Mouse (Mus musculus): ENCODE measurements around the gene Arfgap2. TPM values are rescaled to one million over a fixed set of nuclear protein-coding genes. Genes with fewer than 3 reads are reported as not detected.
A peak's percentile ranks its signal among the peaks of the same experiment; 100 is the strongest.

Arfgap2 gene
- total RNA-seq, 2 experiments from 2014 or later, result 53.9 to 59.8 TPM

GRCm38 (mm10) chr2:91258830-91259229 lies 5.9 kb upstream of the Arfgap2 start:
- intact Hi-C loops (cut with DNase I), result no loop called here
- DNase-seq, result no peak

DNA sequence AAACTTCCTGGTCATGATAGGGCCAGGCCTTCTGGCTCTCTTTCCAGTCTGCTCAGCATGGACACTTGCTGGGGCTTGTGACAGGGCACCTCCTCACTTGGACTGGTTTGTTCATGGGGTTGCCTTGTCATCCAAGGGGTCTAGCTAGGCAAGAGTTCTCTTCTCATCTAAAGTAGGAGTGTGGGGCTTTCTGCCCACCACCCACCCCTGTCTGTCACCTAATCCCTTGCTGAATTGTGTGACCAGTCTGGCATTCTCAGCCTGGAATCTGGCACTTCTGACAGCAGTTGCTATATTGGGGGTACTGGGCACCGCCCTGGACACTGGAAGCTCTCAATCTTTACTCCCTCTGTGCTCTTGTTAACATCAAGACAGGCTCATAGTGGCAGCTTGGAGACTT lies 5.3 kb upstream of the Arfgap2 start:
- DNase-seq, result no peak
- intact Hi-C loops (cut with DNase I), result no loop called here

DNA sequence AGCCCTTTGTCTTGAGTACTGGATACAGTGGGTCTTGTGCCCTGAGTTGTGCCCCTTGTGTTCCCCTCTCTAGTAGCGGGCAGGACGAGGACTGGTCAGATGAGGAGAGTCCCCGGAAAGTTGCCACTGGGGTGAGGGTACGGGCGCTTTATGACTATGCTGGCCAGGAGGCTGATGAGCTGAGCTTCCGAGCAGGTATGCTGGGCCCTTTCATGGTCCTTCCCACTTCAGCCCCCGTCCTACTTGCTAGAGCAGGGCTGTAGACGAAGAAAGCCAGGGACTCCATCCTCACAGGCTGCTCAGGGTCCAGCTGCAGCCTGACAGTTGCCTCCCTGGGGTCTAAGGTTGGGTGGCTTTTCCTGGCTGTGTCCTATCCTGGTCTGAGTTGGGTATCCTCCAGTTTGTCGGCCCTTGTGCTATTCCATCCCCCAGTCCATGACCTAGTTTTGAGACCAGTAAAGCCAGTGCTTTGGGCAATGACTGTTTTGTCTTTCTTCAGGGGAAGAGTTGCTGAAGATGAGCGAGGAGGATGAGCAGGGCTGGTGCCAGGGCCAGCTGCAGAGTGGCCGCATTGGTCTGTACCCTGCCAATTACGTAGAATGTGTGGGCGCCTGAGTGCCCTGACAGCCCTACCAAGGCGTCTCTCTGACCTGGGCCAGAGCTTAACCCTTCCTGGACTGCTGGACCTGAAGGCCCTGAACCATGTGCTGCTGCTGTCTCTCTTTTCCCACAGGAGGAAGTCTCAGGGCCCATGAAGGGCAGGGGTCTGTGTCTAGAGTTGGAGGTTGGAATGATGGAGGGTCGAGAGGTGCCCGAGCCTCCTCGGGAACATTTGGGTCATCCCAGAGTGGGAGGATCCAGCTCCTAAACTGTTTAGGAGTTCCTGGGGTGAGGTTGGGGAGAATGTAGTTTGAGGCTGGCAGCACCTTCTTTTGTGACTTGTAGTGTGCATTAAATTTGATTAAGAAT lies 798 bp upstream of the Arfgap2 start:
- no peak for DNase-seq
- intact Hi-C loops (cut with DNase I), result no loop called here

DNA sequence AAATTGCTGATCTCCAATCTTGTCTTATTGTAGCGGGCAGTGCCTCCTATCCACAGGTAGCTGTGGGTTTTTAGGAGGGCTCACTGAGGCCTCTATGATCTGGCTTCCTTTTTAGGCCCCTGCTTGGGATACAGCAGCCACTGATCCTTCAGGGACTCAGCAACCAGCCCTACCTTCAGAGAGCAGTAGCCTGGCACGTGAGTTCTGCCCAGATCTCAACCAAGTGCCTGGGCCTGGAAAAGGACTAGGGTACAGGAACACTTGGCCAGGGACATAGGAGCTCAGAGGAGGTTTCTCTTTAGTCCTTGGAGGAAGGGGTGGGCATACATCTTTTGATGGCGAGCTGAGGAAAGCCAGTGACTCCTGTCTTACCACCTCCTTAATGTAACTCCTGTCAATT lies 3.3 kb downstream of the Arfgap2 start:
- intact Hi-C loops (cut with DNase I), result no loop called here
- DNase-seq, result no peak

DNA sequence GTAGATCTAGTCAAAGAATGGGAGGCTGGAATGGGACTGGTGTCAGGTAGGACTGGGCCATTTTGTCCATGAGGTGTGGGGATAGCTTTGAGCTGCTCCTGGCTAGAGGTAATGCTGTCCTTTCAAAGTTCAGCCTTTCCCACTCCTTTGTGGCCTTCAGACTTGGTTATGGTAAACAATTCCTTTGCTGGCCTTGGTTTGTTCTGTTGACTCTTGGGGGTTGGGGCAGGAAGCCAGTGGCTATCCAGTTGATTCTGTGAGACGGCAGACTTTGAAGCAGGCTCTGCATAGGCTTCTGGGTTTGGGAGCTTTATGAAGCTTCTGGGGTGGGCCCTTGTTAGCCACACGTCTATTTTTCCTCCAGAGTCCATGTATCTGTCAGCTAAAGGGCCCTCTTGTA lies 3.9 kb downstream of the Arfgap2 start:
- DNase-seq, result no peak
- intact Hi-C loops (cut with DNase I), result no loop called here

GRCm38 (mm10) chr2:91269687-91270133 lies 4.9 kb downstream of the Arfgap2 start:
- DNase-seq, result no peak
- intact Hi-C loops (cut with DNase I), result no loop called here

DNA sequence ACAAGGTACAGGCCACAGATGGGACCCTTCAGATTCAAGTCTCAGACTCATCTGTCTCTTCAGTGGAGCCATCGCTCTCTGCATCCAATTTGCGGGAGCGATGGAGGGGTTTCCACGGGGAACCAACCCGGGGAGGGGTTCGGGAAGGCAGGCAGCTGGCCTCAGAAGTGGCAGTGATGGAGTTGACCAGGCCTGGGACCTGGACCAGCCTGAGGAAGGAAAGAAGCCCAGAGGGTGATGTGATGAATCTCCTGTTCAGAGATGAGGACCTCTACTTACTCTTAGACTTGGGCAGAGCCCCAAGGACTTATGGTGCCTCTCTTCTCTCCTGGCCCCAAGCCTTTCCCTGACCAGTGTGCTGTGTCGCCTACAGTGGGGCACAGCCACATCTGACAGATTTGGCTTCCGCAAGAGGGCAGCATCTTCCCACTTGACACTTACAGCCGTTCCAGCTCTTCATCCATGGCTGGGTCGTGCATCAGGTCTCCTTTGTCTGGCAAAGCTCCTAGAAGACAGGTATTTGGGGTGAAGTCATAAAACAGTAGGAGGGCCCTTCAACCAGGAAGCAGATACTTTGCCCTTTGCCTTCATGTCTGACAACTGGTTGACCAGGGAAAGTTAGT lies 14.1 kb downstream of the Arfgap2 start:
- DNase-seq, result peak; percentile 74
- intact Hi-C loops (cut with DNase I), result no loop called here

- no peak for DNase-seq
- intact Hi-C loops (cut with DNase I), result no loop called here
Measured at GRCm38 (mm10) chr2:91279372-91279755, 14.6 kb downstream of the Arfgap2 start.

- no peak for DNase-seq
- intact Hi-C loops (cut with DNase I), result no loop called here
Measured at GRCm38 (mm10) chr2:91281366-91281765, 16.6 kb downstream of the Arfgap2 start.

- no peak for DNase-seq
- intact Hi-C loops (cut with DNase I), result loop anchor here (2.0 kb wide), 1 partner anchor 197 kb away; no protein-coding TSS in a partner anchor
Measured at GRCm38 (mm10) chr2:91283972-91284371, 19.2 kb downstream of the Arfgap2 start.

DNA sequence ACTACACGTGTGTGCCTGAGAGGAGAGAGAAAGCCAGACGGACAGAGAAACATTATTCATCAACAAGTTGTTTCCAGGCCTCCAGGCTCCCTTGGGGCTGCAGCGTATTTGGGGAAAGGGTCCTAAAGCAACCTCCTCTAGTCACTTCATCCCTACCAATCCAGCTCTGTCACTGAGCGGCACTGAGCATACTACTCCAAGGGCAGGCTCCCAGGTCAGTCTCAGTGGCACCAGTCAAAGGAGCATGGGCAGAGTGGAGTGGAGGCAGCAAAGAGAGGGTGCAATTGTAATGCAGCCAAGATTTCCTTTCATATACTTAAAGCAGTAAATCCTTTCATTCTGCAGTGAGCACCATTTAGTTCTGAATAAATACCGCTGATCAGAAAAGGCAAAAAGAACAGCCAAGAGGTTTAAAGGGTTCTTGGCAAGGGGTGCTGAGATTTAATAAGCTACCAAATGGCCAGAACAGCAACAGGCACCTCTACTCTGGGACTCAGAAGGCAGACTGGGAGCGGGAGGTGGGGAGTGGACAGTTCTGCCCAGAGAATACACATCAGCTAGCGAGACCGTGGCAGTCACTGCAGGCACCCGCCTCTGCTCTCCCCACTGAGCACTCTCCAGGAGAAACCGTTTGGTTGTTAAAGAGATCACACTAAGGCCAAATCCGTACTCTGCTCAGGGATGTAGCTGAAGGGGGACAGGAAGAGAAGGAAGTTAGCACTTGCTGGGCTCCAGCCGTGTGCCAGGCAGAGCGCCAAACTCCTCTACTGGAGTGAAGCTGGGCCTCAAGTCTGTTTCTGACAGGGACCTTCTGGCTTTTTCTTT lies 19.8 kb downstream of the Arfgap2 start:
- intact Hi-C loops (cut with DNase I), result loop anchor here (2.0 kb wide), 1 partner anchor 196 kb away; no protein-coding TSS in a partner anchor
- DNase-seq, result peak; percentile 83

DNA sequence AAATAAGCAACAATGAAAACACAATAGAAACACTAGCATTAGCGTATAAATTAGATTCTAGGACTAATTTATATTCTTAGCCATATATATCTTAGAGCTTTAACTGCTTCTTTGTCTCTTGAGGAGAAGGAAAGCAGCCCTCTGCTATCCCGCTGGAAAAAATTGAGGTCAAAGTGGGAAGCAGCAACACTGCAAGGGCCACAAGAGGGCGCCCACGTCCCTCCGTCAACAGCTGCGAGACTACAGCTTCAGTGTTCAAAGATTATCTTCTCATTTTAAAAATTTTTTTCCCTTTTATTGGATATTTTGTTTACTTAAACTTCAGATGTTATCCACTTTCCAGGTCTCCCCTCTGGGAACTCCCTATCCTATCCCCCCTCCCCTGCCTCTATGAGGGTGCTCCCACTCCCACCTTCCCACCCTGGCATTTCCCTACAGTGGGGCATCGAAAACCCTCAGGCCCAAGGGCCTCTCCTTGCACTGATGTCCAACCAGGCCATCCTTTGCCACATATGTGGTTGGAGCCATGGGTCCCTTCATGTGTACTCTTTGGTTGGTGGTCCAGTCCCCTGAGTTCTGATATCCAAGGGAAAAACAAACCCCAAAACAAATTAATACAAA lies 21.2 kb downstream of the Arfgap2 start:
- intact Hi-C loops (cut with DNase I), result loop anchor here (2.0 kb wide), 1 partner anchor 195 kb away; no protein-coding TSS in a partner anchor
- DNase-seq, result peak; percentile 86

DNA sequence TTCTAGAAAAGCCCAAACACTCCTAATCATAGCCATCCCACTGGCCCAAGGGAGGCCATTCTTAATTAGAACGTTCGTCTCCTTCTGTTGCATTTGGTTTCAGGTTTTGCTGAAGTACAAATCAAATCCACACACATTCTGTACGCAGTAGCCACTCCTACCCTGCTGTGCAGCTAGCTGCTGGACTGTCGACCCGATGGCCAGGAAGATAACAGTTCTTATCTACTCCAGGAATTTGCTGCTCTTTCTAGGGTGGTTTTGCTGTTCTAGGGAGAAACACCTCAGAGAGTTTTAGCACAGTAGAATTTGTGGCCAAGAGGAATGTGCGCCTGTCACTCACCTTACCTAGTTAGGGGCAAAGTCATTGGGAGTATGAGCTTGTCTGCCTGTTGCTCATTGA lies 22.8 kb downstream of the Arfgap2 start:
- intact Hi-C loops (cut with DNase I), result no loop called here
- no peak for DNase-seq

GRCm38 (mm10) chr2:91291197-91292007 lies 26.6 kb downstream of the Arfgap2 start:
- peak; percentile 81 for DNase-seq
- intact Hi-C loops (cut with DNase I), result no loop called here

DNA sequence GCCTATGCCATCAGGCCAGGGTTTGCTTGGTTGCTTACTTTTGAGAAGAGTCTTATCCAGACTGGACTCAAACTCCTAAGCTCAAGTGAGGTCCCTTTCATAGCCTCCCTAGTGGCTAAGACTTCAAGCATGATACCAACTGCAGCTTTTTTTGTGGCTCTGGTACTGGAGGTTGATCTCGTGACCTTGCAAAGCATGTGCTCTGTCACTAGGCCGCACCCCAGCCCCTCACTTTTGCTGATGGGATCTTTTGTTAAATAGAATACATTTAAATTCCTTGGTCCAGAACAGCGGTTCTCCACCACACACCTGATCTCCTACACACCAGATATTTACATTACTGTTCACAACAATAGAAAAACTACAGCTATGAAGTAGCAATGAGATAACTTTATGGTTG lies 29.5 kb downstream of the Arfgap2 start:
- no peak for DNase-seq
- intact Hi-C loops (cut with DNase I), result no loop called here

DNA sequence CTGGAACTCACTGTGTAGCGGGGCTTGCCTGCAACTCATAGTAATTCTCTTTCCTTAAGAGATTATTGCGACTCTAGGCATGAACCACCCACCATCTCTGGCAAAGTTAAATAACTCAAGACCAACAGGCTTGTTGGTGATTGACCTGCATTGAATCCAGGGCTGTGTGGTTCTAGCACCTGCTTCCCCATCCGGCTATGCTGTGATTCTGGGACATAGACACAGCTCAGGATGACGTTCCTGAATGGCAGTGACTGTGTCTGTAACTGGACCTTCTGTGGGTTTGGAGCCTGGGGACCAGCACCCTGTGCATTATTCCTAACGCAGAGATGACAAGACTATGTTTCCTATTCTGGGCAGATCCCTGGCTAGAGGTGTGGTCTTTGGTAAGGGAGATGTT lies 31.1 kb downstream of the Arfgap2 start:
- no peak for DNase-seq

GRCm38 (mm10) chr2:91299156-91299555 lies 34.4 kb downstream of the Arfgap2 start:
- DNase-seq, result no peak
- intact Hi-C loops (cut with DNase I), result no loop called here

More for the DNA sequence above, 31.1 kb downstream of the Arfgap2 start:
- intact Hi-C loops (cut with DNase I), result no loop called here

- no peak for DNase-seq
- intact Hi-C loops (cut with DNase I), result no loop called here
Measured at GRCm38 (mm10) chr2:91300784-91301183, 36.0 kb downstream of the Arfgap2 start.

DNA sequence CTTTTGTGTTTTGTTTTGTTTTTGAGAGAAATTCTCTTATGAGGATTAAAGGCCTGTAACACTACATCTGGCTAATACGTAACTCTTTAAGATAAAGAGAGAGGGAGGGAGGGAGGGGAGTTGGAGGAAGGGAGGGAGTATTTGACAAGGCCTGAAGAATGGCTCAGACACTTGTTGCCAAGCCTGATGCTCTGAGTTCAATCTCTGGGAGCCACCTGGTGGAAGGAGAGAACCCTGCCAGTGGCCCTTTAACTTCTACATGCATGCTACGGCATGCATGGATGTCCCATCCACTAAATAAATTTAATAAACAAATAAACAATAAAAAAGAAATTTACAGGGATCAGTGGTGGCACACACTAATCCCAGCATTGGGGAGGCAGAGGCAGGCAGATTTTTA lies 37.1 kb downstream of the Arfgap2 start:
- intact Hi-C loops (cut with DNase I), result no loop called here
- no peak for DNase-seq

GRCm38 (mm10) chr2:91302845-91303244 lies 38.1 kb downstream of the Arfgap2 start:
- intact Hi-C loops (cut with DNase I), result no loop called here
- DNase-seq, result no peak
